Mouse (Mus musculus): ENCODE results near the gene Zfp709. TPM values are rescaled to one million over a fixed set of nuclear protein-coding genes. Genes with fewer than 3 reads are reported as not detected.
"Not testable (repeated sequence)": the region's sequence is repeated elsewhere in the genome, so short reads cannot be mapped to it uniquely, and the experiment has no call there.

Gene Zfp709
- total RNA-seq (2021), result 10 to 100 TPM; 10.7 to 12.4 TPM

- intact Hi-C loops (cut with DNase I), result loop anchor here (1.0 kb wide), 1 partner anchor 27 kb away; the partner anchor contains the start of genes Zfp617 and Zfp882
- DNase-seq (ENCODE audit: low spot score in 2 of 2), result peak; percentile 77 to 83
Observed at GRCm38 (mm10) chr8:71881618-71882274, at the start of gene Zfp709. Gene Zfp709, plus strand, starts transcription at chr8:71882019.

DNA sequence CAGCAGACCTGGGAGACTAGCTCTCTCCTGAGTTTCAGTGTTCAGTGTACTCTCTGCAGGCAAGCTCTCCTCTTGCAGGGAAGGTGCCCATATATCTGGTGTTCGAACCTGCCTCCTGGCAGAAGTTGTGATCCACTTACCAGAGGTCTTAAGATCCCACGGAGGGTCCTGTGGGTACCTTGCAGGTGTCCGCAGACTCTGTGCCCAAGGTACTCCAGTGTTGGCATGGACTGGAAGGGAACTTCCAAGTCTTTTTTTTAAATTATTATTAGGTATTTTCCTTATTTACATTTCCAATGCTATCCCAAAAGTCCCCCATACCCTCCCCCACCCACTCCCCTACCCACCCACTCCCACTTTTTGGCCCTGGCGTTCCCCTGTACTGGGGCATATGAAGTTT, 43.6 kb upstream of the Zfp709 start:
- intact Hi-C loops (cut with DNase I), result loop anchor here (5.0 kb wide), 1 partner anchor 706 kb away; no protein-coding TSS in a partner anchor
- DNase-seq (ENCODE audit: low spot score in 2 of 2), result not testable (repeated sequence)

- DNase-seq (ENCODE audit: low spot score in 2 of 2); intact Hi-C loops (cut with DNase I): not testable (repeated sequence)
Observed at GRCm38 (mm10) chr8:71841201-71841817, 40.5 kb upstream of the Zfp709 start.

DNA sequence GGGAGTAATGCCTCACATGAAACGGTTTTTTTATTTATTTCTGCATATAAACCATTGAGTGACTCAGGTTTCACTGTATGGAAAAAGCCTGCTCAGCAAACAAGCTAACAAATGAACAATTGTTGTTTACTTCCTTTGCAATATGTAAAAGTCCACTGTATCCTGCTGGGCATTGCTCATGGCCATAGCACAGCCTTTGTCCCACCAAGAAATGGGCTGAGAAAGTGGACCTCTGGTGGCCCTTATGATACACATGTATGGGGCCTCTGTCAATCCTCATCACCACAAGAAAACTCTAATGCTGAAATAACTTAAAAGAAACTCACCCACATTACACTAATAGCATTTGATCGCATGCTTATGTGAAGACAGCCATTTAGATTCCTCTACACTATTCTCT, 39.3 kb upstream of the Zfp709 start:
- DNase-seq (ENCODE audit: low spot score in 2 of 2); intact Hi-C loops (cut with DNase I): not testable (repeated sequence)

DNA sequence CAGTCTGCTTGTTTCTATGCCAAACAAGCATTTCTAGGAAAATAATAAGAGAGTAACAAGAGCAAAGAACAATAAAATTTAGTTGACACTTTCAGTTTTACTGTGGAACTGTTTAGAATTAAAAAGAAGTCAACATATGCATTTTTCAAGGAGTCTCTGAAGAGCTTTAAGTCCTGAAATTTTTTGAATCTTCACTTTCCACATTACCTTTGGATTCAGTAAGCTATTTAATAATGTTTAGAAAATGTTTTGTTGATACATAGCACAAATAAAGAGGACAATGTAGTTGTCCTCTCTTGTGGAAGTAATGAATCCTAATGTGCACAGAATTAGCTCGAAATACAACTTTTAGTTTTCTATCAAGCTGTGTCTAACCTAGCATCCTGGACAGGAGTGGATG, 37.4 kb upstream of the Zfp709 start:
- DNase-seq (ENCODE audit: low spot score in 2 of 2); intact Hi-C loops (cut with DNase I): not testable (repeated sequence)

GRCm38 (mm10) chr8:71845993-71846483, 35.8 kb upstream of the Zfp709 start:
- intact Hi-C loops (cut with DNase I), result loop anchor here (2.0 kb wide), 1 partner anchor 697 kb away; no protein-coding TSS in a partner anchor
- not testable (repeated sequence) for DNase-seq (ENCODE audit: low spot score in 2 of 2)

- DNase-seq (ENCODE audit: low spot score in 2 of 2), result not testable (repeated sequence)
- intact Hi-C loops (cut with DNase I), result loop anchor here (2.0 kb wide), 1 partner anchor 698 kb away; no protein-coding TSS in a partner anchor
Observed at GRCm38 (mm10) chr8:71846745-71847144, 35.1 kb upstream of the Zfp709 start.

- intact Hi-C loops (cut with DNase I); DNase-seq (ENCODE audit: low spot score in 2 of 2): not testable (repeated sequence)
Observed at GRCm38 (mm10) chr8:71851014-71851413, 30.8 kb upstream of the Zfp709 start.

DNA sequence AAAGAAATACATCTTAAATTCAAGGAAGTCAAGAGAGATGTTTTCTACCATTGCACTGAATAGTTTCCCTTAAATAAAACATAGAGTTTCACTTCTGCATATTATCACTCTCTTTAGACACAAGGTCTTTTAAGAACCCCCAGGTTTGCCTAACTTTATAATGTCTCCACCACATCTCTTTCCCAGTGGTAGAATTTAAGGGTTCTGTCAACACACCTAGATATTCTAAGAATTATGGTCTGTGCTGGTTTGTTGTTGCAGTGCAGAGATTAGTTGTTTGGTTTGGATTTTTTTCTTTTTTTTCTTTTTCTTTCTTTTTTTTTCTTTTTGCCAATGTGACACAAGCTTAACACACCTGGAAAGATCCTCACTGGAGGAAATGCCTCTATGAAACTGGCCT, 28.5 kb upstream of the Zfp709 start:
- DNase-seq (ENCODE audit: low spot score in 2 of 2); intact Hi-C loops (cut with DNase I): not testable (repeated sequence)

- DNase-seq (ENCODE audit: low spot score in 2 of 2); intact Hi-C loops (cut with DNase I): not testable (repeated sequence)
Observed at GRCm38 (mm10) chr8:71856630-71857328, 25.0 kb upstream of the Zfp709 start.

DNA sequence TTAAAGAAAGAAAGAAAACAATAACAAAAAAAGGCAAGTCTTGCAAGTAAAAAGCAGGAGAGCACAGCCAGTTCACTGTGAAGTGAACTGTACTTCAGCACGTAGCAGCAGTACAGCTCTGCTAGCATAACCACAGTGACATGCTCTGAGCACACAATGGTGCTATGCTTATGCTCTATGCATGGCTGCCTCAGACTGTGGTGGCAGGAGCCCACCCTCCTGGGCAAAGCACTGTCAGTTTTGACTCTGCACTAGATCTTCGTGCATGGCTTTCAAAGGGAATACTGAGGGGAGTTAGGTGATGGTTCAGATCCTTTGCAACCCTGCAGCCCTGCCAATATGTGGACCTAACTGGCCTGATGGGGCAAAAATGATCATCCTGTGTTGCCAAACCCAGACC, 24.5 kb upstream of the Zfp709 start:
- DNase-seq (ENCODE audit: low spot score in 2 of 2); intact Hi-C loops (cut with DNase I): not testable (repeated sequence)

DNA sequence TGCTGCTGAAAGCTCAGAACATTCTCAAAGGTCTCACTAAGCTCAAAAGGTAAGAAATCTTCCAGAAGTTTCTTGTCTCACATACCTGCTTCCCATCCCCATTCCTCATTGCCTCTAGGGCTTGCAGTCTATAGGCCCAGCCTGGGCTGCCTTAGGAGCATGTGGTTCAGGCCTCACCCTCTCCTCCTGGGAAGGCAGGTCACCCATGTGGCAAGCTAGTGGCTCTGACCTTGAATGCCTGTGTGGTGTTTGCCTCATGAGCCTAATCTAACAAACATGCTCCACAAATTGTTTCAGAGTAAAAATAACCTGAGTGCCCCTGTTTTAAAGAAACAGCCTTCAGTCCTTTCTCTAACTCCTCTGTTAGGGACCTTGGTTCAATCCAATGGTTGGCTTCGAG, 20.3 kb upstream of the Zfp709 start:
- DNase-seq (ENCODE audit: low spot score in 2 of 2); intact Hi-C loops (cut with DNase I): not testable (repeated sequence)

- DNase-seq (ENCODE audit: low spot score in 2 of 2); intact Hi-C loops (cut with DNase I): not testable (repeated sequence)
Observed at GRCm38 (mm10) chr8:71862038-71862437, 19.8 kb upstream of the Zfp709 start.

DNA sequence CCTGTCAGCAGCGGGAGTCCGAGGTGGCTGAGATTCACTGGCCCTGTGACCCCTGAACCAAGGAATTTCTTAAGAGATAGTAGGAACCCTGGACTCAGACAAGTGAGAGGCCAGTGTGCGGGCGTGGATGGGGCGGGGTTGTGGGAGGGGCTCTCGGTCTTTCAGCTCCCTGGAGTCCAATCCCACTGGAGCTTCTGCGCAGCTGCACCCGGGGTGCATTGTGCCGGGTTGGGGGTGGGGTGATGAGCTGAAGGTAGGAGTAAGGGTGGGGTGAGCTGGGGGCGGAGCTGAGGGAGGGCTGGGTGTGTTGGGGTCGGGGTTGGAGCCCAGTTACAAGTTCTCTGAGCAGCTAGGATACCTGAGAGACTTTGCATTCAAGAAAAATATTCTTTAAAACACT, 18.8 kb downstream of the Zfp709 start:
- intact Hi-C loops (cut with DNase I); DNase-seq (ENCODE audit: low spot score in 2 of 2): not testable (repeated sequence)

- DNase-seq (ENCODE audit: low spot score in 2 of 2); intact Hi-C loops (cut with DNase I): not testable (repeated sequence)
Observed at GRCm38 (mm10) chr8:71903084-71903483, 21.3 kb downstream of the Zfp709 start.

DNA sequence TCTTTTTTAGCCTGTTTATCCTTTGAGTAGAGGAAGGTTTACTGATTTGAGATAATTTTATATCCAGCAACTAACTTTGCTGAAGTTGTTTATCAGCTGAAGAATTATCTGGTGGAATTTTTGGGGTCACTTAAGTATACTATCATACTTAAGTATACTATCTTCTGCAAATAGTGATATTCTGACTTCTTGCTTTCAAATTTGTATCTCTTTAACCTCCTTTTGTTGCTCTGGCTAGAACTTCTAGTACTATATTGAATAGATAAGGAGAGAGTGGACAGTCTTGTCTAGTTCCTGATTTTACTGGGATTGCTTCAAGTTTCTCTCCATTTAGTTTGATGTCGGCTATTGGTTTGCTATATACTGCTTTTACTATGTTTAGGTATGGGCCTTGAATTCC, 25.0 kb downstream of the Zfp709 start:
- intact Hi-C loops (cut with DNase I), result no loop called here

DNA sequence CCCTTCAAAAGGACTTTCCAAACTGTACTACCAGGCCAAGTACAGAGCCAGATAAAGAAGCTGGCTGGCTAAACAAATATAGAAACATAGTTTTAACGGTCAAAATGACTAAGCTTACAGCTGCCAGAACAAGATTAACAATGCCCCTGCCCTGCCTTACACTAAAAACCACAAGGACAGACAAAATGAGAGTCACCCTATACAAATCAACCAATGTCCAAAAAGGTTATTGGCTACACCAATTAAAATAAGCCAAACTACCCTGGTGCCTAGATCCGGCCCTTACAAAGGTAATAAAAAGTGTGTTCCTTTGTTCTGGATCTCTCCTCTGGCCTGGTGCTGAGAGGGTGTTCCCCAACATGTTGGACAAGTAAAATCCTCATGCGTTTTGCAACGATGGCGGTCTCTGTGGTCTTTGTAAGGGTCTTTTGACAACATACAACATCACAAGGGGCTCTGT, 26.0 kb downstream of the Zfp709 start:
- intact Hi-C loops (cut with DNase I), result loop anchor here (1.0 kb wide), 2 partner anchors 14 to 26 kb away; partner anchors contain the start of gene Zfp709
- DNase-seq (ENCODE audit: low spot score in 2 of 2), result no peak

More for the DNA sequence above, 25.0 kb downstream of the Zfp709 start:
- DNase-seq (ENCODE audit: low spot score in 2 of 2), result no peak

DNA sequence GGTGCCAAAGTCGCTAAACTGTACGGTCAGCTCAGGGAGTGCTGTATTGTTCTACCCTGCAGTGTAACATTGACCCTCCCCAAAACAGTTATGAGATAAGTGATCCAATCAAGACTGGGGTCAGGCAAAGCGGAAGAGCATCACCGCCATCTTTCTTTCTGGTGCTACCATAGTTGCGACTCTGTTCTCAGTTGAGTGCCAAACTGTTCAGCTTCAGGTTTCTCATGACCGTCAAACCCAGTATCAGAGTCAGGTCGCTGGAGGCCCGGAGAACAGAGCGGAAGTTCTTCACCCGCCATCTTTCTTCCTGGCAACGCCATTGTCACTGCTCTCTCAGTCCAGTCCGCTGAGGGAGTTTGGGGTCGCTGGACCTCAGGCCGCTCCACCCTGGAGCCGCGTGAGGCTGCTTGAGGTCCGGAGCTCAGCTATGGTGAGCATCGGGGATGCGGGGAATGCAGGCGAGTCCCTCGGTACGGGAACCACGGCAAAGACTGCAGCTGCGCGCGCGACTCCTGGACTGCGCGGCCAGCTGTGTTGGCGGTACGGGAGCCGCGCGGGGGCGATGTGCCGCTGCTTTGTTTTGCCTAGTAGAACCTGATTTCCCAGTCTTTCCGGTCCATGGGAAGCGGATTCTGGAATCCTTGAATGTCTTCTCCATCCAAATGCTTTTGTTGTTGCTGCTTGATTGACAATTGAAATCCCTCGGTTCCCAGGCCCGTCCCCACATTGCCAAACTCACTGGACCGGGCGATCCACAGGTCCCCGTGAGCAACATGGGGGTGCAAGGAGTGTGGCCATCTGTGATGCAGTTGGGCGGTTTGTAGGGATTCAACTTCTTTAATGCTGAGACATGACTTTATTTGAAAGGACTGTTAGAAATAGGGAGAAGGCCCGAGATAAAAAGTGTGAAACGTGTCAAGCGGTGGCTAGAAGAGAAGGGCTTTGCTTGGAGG, 26.8 kb downstream of the Zfp709 start, which contains the start of the genes Zfp882 and Zfp617:
Gene Zfp882 (plus strand): TSS at position 300 of the 953 bp plus-strand sequence.
Gene Zfp617 (plus strand): TSS at position 327 of the 953 bp plus-strand sequence.
- DNase-seq (ENCODE audit: low spot score in 2 of 2), result peak; percentile 91 to 93
- intact Hi-C loops (cut with DNase I), result loop anchor here (1.0 kb wide), 2 partner anchors 14 to 26 kb away; partner anchors contain the start of gene Zfp709
